Mouse (Mus musculus) lung, postnatal 0 days (tissue): Measurements from ENCODE around the gene Atp10a. TPM values are rescaled to one million over a fixed set of nuclear protein-coding genes. Genes with fewer than 3 reads are reported as not detected.

Experiments used
- ATAC-seq: fragments of 200-750 bp; cut with Nextera tagmentation; 2 replicates; pipeline ENCODE4 v1.8.0; 2017; ENCODE audit warnings: moderate library complexity
- DNase-seq: peaks from one replicate; pipeline ENCODE4 v3.0.0-alpha.2; 2016; ENCODE audit warnings: low spot score
- H3K27ac ChIP-seq: fragments of 300-500 bp; sonication (generic); 2 replicates; pipeline ENCODE4 v1.5.1; 2014; ENCODE audit warnings: antibody characterized with exemption, mild to moderate bottlenecking, low read length, mixed read lengths
- H3K27me3 ChIP-seq: fragments of 300-500 bp; sonication (generic); replicated peaks from 2 replicates; pipeline ENCODE4 v1.6.1; 2014; ENCODE audit warnings: low read length, mixed read lengths; ENCODE audit not compliant: insufficient read depth
- H3K36me3 ChIP-seq: fragments of 300-500 bp; sonication (generic); 2 replicates; pipeline ENCODE4 v1.6.1; 2014; ENCODE audit warnings: low read length, mixed read lengths; ENCODE audit not compliant: insufficient read depth
- H3K4me1 ChIP-seq: fragments of 300-500 bp; sonication (generic); 2 replicates; pipeline ENCODE4 v1.6.1; 2014; ENCODE audit warnings: antibody characterized with exemption, low read depth, low read length, mixed read lengths; ENCODE audit not compliant: insufficient read depth
- H3K4me2 ChIP-seq: fragments of 300-500 bp; sonication (generic); replicated peaks from 2 replicates; pipeline ENCODE4 v1.6.1; 2014; ENCODE audit warnings: low read depth, mild to moderate bottlenecking, low read length, moderate library complexity, mixed read lengths
- H3K4me3 ChIP-seq: fragments of 300-500 bp; sonication (generic); 2 replicates; pipeline ENCODE4 v1.5.1; 2014; ENCODE audit warnings: low read depth, low read length
- H3K9ac ChIP-seq: fragments of 300-500 bp; sonication (generic); replicated peaks from 2 replicates; pipeline ENCODE4 v1.6.1; 2014; ENCODE audit warnings: low read depth, mild to moderate bottlenecking
- H3K9me3 ChIP-seq: fragments of 300-500 bp; sonication (generic); 2 replicates; pipeline ENCODE4 v1.6.1; 2016; ENCODE audit warnings: low read length, mixed read lengths
- CTCF ChIP-seq: IDR thresholded peaks from 2 replicates; pipeline ENCODE4 v1.5.1; 2016; ENCODE audit warnings: antibody characterized with exemption, mild to moderate bottlenecking
- EP300 ChIP-seq: IDR thresholded peaks from 2 replicates; pipeline ENCODE4 v1.6.1; 2016; ENCODE audit warnings: antibody characterized with exemption, mild to moderate bottlenecking, control low read depth
- WGBS: fragments of 180-500 bp; shearing (Covaris S2); extraction: QIAGEN DNeasy Blood & Tissue Kit; methylation state at CpG from one replicate; pipeline ENCODE4 v1.1.7; 2014; 5-methylcytosine and 5-hydroxymethylcytosine counted together
- polyA plus RNA-seq: library from polyadenylated mRNA; unstranded; fragments of >200 nt; fragmentation: Nextera tagmentation; extraction: Ambion mirVana; gene quantifications from 2 replicates; pipeline ENCODE4 v1.2.1, GENCODE M21; 2015

Atp10a gene
- polyA plus RNA-seq, 1 experiment from 2014 or later = 2.0 TPM

- Histone ChIP-seq H3K4me3 (no peak overlapping the region), H3K9me3 (no peaks in the 10 kb centered on the region), H3K4me1 (no peaks in the 10 kb centered on the region), H3K27ac (no peak overlapping the region), H3K9ac (no peak overlapping the region), H3K36me3 (no peaks in the 10 kb centered on the region), H3K27me3 (no peaks in the 10 kb centered on the region), H3K4me2 (0 out of 2 replicates have a peak overlapping the region, but pooled peaks have one; percentile 17)
- WGBS = 28% methylated on average over 5 of the region's 5 CpGs
- ATAC-seq (peak; percentile 88), DNase-seq (peak; percentile 79)
- TF ChIP-seq CTCF (no peak), EP300 (no peak)
Observed at GRCm38 (mm10) chr7:58686573-58686972, 30.6 kb downstream of the Atp10a start.

GRCm38 (mm10) chr7:58686997-58687396, 31.0 kb downstream of the Atp10a start:
- H3K36me3 ChIP-seq = no peaks in the 10 kb centered on the region
- 62% methylated on average over 2 of the region's 2 CpGs for WGBS
- peak; percentile 72 for ATAC-seq
- no peaks in the 10 kb centered on the region for H3K27me3 ChIP-seq
- H3K4me3 ChIP-seq = no peak overlapping the region
- peak; percentile 63 for DNase-seq
- no peaks in the 10 kb centered on the region for H3K9me3 ChIP-seq
- 0 out of 2 replicates have a peak overlapping the region, but pooled peaks have one; percentile 17 for H3K4me2 ChIP-seq
- no peak overlapping the region for H3K27ac ChIP-seq
- no peaks in the 10 kb centered on the region for H3K4me1 ChIP-seq
- TF ChIP-seq EP300 = no peak
- no peak for TF ChIP-seq CTCF
- no peak overlapping the region for H3K9ac ChIP-seq

GRCm38 (mm10) chr7:58690069-58690923, 34.3 kb downstream of the Atp10a start:
- no peak for DNase-seq
- TF ChIP-seq EP300 = no peak
- TF ChIP-seq CTCF = no peak
- no peaks in the 10 kb centered on the region for H3K9me3 ChIP-seq
- no peak overlapping the region for H3K9ac ChIP-seq
- ATAC-seq = no peak
- H3K27me3 ChIP-seq = no peaks in the 10 kb centered on the region
- H3K27ac ChIP-seq = no peak overlapping the region
- WGBS = 53% methylated on average over 6 of the region's 6 CpGs
- H3K4me3 ChIP-seq = no peak overlapping the region
- peaks cover 9% of the 10 kb centered on the region; the same call in 1 of the 2 replicates for H3K4me1 ChIP-seq
- no peak overlapping the region for H3K4me2 ChIP-seq
- H3K36me3 ChIP-seq = no peaks in the 10 kb centered on the region

GRCm38 (mm10) chr7:58690997-58691596, 35.1 kb downstream of the Atp10a start:
- Histone ChIP-seq H3K4me3 (no peak overlapping the region), H3K4me1 (peaks cover 9% of the 10 kb centered on the region; the same call in 1 of the 2 replicates), H3K9me3 (no peaks in the 10 kb centered on the region), H3K27me3 (no peaks in the 10 kb centered on the region), H3K4me2 (no peak overlapping the region), H3K9ac (no peak overlapping the region), H3K27ac (no peak overlapping the region), H3K36me3 (no peaks in the 10 kb centered on the region)
- 55% methylated on average over 6 of the region's 6 CpGs for WGBS
- no peak for TF ChIP-seq CTCF
- DNase-seq (no peak), ATAC-seq (peak; percentile 19; the same call in 1 of the 2 replicates)

GRCm38 (mm10) chr7:58692704-58693103, 36.7 kb downstream of the Atp10a start:
- Histone ChIP-seq H3K27ac (no peak overlapping the region), H3K9me3 (no peaks in the 10 kb centered on the region), H3K4me1 (peaks cover 9% of the 10 kb centered on the region; the same call in 1 of the 2 replicates), H3K4me2 (no peak overlapping the region), H3K4me3 (no peak overlapping the region), H3K36me3 (no peaks in the 10 kb centered on the region), H3K27me3 (no peaks in the 10 kb centered on the region), H3K9ac (no peak overlapping the region)
- ATAC-seq (no peak), DNase-seq (no peak)
- TF ChIP-seq EP300 (no peak), CTCF (no peak)
- 38% methylated on average over 2 of the region's 2 CpGs for WGBS

- no peak overlapping the region for H3K9ac ChIP-seq
- DNase-seq (peak; percentile 69), ATAC-seq (peak; percentile 78)
Observed at GRCm38 (mm10) chr7:58693342-58693741, 37.4 kb downstream of the Atp10a start.

More at GRCm38 (mm10) chr7:58693342-58693741, 37.4 kb downstream of the Atp10a start:
- Histone ChIP-seq H3K27me3 (no peaks in the 10 kb centered on the region), H3K4me2 (no peak overlapping the region), H3K36me3 (no peaks in the 10 kb centered on the region), H3K4me3 (no peak overlapping the region), H3K4me1 (peaks cover 9% of the 10 kb centered on the region; the same call in 1 of the 2 replicates), H3K9me3 (no peaks in the 10 kb centered on the region), H3K27ac (no peak overlapping the region)
- WGBS = 28% methylated on average over 3 of the region's 3 CpGs
- TF ChIP-seq EP300 = peak; percentile 43
- TF ChIP-seq CTCF = no peak
